Mouse (Mus musculus): Measurements from ENCODE around the gene Rab5a.

- TF ChIP-seq POLR2A (IDR thresholded peaks at IDR 0.05; ENCODE audit: insufficient read length, low read depth) (no peak), E2F4 (IDR thresholded peaks at IDR 0.05; ENCODE audit: insufficient read depth) (no peak), POLR2AphosphoS2 (IDR thresholded peaks at IDR 0.05; ENCODE audit: insufficient read length, low read depth) (no peak)
Observed at GRCm38 (mm10) chr17:53554813-53555212, 75.8 kb downstream of the Rab5a start.
